Mouse (Mus musculus) cerebellum, adult 11-12 months (tissue): Measurements from ENCODE around the gene Gpr180.
"Not testable (repeated sequence)": the region's sequence is repeated elsewhere in the genome, so short reads cannot be mapped to it uniquely, and the experiment has no call there.

ENCODE experiments used
- DNase-seq: peaks from one replicate; pipeline ENCODE4 v3.0.0; 2022

Gene Gpr180

DNA sequence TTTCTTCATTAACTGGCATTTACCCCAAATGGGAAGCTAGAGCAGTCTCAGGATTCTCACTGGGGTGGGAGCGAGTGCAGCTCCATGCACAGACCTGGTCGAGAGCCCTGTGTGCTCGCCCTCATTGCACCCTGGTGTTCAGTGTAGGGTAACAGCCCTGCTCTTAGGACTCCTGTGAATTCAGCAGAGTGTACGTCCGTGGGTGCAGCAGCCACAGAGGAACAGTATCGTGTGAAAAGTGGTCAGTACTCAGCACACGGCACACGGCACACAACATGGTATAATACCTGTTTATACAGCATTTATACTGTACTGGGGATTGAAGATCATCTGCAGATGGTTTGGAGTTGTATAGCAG, 15.3 kb downstream of the Gpr180 start:
- no peak for DNase-seq

DNA sequence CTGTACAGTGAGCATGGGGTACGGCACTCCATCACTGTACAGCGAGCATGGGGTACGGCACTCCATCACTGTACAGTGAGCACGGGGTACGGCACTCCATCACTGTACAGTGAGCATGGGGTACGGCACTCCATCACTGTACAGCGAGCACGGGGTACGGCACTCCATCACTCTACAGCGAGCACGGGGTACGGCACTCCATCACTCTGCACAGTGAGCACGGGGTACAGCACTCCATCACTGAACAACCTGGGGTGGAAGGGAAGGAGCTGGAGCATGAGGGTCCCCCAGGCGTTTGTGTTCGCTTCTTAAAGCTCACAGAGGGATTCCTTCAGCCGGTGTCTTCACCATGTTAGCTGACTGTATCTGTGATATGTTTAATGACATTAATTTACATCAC, 19.1 kb downstream of the Gpr180 start:
- DNase-seq: not testable (repeated sequence)

DNA sequence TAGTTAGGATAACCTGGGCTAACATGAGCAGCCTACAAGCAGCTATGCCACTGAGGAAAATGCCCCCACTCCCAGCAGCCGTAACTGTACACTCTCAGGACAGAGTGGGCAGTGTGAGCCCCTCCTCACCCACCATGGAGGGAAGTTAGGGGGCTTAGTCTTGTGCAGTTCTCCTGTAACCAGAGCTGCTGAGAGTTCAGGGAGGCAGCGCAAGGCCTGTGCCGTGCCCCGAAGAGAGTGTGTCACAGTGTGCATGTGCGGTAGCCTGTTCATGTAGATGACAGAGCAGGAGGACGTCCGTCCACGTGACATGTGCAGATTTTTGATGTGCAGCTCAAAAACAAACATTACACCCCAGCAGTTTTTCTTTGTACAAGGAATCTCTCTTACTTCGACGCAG, 19.8 kb downstream of the Gpr180 start:
- DNase-seq: no peak

DNA sequence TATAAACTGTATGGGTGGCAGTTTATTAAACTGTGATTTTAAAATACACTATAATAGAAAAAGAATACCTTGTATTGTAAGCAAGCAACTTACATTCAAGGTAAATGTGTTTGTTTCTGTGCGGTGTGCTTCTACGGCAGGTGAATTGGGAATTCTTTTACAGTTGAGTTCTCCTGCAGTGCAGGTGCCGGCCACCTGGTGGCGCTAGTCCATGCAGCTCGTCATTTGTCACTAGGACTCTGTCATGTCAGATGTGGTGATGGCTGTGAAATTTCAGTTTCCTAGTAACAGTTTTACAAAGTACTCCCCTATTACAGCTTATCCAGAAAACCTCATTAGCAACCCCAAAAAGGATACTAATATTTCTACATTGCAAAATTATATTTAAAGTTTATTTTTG, 20.2 kb downstream of the Gpr180 start:
- no peak for DNase-seq

DNA sequence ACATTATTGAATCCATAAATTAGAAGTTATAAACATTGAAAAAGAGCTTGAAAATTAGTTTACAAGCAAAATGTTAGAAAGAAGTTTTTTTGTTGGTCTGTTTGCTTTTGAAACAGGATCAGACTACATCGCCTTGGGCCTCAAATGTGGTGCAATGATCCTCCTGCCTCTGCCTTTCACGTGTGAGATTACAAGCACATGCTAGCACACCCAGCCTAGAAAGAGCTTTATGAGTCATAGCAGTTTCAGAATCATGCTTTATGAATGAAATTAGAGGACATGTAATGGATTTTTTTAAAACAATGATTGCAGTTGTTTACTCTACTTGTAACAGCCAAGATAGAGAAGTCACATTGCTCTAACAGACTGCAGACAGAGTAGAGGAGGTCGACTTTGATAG, 24.8 kb downstream of the Gpr180 start:
- DNase-seq: no peak

DNA sequence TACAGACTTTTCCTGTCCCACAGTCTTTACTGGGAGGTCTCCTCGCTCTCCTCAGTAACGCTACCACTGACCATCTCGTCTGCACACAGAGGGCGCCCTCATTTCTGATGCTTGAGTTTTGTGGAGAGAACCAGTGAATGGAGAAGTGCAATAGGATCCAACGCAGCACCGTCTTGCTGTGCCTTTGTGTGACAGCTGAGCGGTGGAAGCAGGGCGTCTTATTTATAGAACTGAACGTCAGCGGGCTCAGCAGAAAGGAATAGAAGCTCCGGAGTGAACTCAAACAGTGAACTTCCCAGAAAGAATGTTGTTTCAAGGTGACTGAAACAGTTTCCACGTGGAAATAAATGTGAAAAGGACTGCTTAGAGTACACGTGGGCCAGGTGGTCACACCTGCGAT, 25.7 kb downstream of the Gpr180 start:
- DNase-seq: no peak

DNA sequence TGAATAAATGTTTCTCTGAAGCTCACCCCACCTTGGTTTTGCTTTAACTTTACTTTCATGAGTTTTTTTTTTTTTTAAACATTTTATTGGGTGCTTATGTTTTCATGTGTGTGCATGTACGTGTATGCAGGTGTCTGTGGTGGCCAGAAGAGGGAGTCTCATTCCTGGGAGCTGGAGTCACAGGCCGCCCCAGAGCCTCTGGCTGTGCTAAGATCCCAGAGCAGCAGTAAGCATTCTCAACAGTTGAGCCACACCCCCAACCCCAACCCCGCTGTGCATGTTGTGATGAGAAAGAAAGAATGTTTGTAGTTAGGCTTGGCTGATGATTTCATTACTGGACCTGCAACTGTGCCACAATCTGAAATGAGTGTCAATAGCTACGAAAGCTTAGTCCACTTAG, 31.8 kb downstream of the Gpr180 start:
- no peak for DNase-seq

DNA sequence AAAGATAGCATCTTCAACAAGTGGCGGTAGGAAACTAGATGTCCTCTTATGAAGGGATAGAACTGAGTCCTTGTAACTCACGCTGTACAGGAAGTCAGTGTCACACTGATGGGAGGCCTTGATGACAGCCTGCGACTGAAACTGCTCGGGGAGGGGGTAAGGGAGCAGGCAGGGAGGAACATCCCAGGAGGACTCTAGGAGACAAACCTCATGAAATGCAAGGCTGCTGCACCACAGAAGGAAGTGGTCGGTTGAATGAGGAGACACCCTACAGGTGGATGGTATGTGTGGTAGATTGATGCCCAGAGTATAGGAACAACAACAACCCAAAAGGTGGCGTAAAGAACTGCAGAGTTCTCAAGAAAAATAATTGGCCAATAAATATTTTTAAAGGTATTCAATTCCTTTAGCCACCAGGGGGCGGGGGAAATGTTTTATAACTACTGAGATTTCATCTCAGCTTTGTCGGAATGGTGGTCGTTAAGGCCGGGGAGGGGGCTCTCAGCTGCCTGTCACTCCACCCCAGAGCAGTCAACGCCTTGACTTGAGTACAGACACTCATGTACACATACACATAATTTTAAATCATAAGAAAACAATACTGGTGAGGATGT, 36.7 kb downstream of the Gpr180 start:
- no peak for DNase-seq

DNA sequence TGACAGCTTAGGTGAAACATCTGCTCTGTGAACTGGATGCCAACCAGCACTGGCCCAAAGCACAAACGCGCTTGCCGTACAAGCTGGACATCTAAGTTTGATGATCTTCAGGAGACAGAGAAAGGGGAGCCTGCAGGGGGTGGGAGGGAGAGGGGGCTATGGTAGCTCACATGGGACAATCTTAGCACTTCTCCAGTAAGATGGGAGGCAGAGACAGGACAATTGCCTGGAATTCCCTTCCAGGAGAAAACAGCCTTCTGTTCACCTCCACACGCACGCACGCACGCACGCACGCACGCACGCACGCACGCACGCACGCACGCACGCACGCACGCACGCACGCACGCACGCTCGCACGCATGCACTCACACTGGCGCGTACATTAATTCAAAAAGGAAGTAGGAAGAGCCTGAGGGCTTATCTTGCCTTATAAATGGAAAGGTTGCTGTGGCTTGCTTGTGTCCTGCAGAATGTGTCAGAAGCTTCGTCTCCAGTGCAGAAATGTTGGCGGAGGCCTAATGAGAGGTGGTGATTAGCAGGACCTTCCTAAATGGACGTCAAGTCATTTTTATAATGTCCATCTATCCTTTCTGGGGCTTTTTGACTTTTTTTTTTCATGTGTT, 38.2 kb downstream of the Gpr180 start:
- no peak for DNase-seq

DNA sequence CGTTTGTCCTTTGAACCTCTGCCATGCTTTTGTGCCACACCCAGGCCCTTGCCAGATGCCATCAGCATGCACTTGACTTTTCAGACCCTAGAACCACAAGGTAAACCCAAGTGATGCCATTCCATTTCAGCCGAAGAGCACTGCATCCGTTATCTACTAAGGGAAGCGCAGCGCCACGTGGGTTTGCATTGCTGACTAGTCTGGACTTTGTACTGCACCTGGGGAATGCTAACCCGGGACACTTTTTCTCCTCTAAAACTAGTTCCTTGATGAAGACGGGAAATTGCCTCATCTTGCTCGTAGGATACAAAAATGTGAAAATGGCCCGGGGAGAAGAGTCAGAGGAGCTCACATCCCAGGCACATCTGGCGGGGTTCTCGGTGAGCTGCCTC, 38.7 kb downstream of the Gpr180 start:
- no peak for DNase-seq

DNA sequence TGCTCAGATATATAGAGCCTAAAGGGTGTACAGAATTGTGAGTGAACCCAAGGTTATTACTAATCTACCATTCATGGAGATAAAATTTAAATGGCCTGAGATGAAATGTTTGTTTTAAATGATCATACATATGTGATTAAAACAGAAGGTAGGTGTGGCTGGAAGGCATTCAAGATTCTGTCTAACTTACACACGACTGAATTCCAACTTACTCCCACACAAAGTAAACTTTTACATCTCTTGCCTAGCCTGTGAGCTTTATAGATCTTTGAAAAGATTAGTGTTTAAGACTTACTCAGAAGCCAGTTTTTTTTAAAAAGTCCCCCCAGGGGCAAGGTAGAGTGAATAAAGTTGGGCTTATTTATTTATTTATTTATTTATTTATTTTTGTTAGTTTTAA, 42.3 kb downstream of the Gpr180 start:
- DNase-seq: no peak

DNA sequence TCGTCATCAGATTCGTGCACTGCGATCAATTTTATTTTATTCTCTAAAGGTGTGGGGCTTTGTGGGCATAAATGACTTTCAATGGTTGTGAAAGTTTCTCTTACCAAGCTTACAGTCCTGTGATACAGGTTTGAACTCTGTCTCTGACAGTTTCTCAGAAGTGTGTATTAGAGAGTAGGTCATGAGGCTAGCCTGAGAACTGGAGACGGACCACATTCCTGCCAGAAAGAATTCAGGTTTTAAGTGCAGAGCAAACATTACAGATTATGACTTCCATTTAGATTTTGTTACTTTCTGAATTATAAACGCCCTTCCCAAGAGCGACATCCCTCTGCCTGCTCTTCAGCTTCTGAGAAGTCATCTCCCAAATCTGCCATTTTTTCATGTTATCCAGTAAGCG, 42.7 kb downstream of the Gpr180 start:
- DNase-seq: no peak

DNA sequence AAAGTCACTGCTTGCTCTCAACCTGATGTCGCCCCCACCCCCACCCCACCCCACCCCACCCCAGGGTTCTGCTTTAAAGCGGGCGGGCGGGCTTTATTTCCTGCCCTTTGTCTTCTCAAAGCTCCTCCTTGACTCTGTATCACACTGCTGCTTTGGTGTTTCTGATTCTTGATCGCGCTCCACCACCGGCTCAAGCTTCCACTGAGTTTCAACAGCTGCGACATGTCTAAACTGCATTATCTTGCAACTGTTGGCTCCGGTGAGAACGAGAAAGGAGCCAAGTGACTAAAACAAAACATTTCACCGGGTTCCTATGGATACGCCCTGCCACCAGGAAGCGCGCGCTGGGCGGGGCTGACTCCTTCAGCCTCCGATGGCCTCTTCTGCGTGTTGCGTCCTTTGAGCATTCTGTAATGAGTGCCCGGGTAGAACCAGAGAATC, 43.2 kb downstream of the Gpr180 start:
- DNase-seq: peak; percentile 48

DNA sequence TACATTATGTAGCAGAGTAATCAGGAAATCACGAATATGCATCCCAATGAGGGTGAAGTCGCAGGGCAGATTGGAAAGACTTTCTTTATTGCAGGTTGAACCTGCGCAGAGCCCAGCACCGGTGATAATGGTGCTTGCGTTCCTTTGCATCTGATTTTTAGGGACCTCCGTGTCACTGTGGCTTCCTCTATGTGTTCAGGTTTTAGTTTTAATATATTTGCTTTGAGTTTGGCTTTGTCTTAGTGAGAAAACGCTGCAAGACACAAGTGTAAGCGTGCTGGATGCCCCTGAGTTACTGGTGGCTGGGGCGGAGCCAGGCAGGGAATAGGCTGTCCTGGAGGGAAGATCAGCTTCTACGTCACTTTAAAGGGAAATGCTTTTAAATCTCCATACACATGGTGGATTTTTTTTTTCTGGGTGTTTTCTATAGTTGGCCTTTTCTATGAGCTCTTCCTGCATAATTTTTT, 43.8 kb downstream of the Gpr180 start:
- DNase-seq: peak; percentile 49

DNA sequence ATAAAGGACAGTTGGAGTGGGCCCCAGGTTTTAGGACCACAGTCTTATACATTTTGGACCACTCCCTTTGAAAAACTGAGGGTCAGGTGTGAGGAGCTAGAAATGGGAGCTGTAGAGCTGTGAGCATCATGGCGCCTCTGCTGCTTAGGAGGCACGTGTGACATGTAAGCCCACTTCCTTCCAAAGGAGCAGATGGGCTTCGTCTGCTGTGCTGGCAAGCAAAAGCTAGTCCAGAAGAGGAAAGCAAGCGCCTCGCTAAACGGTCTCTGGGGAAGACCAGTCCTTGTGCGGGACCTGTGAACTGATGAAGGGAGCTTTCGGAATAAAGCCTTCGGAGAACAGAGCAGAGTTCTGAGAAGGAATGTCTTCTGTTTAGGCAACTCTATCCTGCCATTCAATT, 54.5 kb downstream of the Gpr180 start:
- no peak for DNase-seq

DNA sequence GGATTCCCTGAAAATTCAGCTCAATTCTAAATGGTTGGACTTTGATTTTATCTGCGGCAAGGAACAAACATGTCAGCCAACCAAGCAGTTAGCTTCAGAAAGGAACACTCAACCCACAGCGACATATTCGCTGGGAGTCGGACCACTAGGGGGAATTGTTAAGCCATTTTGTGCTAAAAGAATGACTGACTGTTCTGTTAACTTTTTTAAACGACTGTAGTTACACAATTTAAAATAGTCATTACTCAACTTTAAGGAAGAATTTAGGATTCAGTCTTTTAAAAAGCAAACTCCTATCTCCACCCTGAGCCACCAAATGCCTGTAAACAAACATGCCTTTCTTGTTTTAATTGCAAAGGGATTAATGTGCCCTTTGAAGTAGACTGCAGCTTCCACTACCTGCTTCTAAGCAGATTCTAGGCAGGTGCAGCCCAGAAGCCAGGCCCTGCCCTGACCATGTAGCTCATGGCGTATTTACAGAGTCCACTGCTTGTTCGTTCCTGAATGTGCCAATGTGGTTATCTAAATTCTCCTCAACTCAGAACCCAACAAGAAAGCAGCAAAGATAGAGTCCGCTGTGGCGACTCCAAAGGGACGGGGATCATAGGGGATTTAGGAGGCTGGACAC, 56.2 kb downstream of the Gpr180 start:
- DNase-seq: no peak

DNA sequence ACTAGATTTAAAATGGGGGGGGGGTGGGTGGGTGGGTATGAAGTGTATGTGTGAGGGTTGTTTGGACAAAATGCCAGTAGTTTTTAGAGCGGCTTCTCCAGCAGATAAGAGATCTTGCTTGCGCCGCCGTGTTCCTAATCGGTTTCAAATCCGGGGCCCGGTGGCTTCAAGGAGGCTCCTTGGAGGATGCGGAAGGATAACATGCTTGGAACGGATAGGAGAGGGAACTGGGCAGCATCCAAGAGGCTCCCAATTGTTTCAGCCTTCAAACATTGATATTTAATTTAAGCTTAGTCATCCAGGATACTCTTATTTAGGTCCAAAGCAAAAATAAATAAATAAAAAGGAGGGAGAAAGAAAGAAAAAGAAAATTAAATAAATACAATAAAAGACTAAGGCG, 56.7 kb downstream of the Gpr180 start:
- DNase-seq: no peak

DNA sequence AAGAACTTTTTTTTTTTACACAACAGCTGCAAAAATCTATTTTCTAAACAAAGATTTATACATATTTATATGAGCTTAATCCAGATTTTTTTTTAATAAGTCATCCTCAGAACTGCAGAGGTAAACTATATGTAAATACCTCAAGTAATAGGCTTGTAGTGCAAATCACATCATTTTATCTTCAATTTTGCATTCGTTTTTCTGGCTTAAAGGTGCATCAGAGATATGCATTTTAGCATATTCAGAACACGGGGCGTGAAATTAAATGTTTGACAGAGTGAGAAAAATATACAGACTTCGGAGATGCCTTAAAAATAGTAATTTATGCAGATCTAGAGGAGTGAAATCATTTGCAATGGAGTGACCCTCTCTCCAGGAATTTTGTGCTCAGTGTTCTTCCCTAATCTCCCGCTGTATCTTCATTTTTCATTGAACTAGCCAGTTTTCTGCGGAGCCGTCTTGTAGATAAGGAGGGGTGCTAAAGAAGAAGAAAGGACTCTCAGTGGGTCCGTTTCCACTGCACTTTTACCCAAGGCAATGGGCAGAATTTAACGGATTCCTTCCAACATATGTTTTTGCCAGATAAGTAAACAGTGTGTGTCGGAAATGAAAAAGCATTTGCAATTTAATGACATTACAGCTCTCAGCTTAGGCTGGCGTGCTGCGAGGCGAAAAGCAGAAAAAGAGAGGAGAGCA, 57.4 kb downstream of the Gpr180 start:
- DNase-seq: no peak

DNA sequence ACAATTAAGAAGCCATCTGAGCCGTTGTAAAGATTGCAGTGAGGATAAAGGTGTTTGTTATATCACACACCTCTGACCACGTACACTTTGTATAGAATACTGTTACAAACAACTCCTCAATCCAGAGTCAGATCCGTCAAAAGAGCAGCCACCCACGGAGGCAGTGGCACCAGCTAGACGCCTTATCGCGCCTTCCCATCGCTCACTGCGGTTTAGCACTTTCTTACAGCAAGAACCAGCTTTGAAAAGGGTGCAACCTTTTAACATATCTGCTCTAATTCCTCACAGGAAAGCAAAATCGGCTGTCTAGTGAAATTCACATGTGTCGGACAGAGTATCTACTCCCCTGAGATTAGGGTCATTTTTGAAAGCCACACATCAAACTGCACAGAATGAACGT, 60.1 kb downstream of the Gpr180 start:
- no peak for DNase-seq

DNA sequence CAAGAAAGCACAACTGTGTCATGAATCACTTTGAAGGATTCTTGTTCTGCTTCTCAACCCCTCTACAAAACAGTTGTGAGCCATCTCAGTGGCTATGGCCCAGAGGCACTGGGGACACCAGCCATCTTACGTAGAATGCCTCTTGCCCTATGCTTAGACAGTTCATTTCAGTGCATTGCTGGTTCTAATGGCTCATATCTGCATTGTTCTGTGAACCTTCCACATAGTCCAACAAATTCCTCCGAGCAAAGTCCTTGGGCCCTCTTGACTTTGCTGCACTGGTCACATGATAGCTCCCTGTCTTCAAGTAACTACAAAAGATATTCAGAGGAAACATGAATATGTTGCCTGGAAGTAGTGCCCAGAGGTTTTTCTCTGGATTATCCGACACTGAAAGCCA, 63.8 kb downstream of the Gpr180 start:
- no peak for DNase-seq

DNA sequence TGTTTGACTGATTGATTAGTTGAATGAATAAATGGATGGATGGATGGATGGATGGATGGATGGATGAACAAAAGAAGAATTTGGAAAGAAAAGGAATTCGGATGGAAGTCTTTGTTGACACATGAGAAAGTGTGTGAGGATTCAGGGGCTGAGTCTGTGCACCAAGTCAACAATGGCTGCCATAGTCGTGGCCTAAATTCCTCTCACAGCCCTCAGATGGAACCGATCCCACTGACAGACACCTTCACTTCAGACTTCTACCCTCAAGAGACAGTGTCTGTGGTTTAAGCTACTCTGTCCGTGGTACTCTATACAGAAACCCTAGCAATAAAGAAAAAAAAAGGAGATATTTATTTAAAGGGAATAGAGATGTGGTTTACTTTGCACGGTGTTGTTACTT, 65.0 kb downstream of the Gpr180 start:
- DNase-seq: no peak

DNA sequence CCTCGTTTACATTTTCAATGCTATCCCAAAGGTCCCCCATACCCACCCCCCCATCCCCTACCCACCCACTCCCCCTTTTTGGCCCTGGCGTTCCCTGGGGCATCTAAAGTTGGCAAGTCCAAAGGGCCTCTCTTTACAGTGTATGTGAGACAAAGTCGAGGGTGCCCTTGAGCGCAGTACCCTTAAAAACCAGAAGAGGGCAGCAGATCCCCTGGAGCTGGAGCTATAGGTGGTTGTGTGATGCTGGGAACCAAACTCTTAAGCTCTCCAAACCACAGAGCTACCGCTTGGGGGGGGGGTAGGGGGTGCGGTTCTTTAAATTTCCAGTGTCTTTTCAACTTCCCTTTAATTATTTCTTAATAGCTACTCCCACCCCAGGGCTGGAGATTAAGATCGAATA, 66.1 kb downstream of the Gpr180 start:
- DNase-seq: no peak

DNA sequence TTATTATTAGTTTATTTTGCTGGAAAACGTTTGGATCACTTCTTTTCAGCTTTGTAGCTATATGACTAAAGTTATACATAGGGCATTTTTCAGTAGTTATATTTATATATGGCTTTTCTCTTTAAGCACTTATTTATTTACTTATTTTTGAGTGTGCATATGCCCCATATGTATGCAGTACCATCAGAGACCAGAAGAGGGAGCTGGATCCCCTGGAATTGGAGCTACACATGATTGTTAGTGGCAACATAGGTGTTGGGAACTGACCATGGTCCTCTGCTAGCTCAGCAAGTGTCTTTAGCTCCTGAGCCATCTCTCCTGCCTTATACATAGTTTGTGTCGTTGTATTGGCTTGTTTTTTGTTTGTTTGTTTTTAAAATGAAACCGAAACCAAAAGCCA, 70.4 kb downstream of the Gpr180 start:
- no peak for DNase-seq

DNA sequence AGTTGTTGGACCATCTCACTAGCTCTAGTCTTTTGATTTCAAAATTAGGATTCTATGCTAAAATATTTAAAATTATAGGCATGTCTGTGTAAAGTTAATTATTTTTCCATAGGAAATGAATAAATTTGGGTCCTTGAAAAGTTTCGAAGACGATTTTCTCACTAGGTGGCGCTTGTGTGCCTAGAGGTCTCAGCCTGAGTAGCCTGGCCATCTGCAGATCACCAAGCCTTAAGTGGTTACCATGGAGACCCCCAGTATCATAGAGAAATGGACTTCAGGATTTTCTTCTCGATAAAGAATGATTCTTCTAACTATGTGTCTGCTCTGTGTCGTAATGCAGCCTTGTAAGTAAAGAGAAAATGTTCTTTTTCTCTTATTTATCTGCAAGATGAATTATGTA, 72.7 kb downstream of the Gpr180 start:
- DNase-seq: no peak
